Mouse (Mus musculus): ENCODE measurements around the gene Ptf1a. TPM values are rescaled to one million over a fixed set of nuclear protein-coding genes. Genes with fewer than 3 reads are reported as not detected.

Ptf1a gene
- total RNA-seq, 4 experiments from 2014 or later, result not detected

GRCm38 (mm10) chr2:19452531-19453055, 7.1 kb downstream of the Ptf1a start:
- no peak for DNase-seq (ENCODE audit: low spot score in 2 of 2)

GRCm38 (mm10) chr2:19455228-19455627, 9.8 kb downstream of the Ptf1a start:
- DNase-seq (ENCODE audit: low spot score in 2 of 2), result no peak

- no peak for DNase-seq (ENCODE audit: low spot score in 2 of 2)
Measured at GRCm38 (mm10) chr2:19455857-19456482, 10.5 kb downstream of the Ptf1a start.

DNA sequence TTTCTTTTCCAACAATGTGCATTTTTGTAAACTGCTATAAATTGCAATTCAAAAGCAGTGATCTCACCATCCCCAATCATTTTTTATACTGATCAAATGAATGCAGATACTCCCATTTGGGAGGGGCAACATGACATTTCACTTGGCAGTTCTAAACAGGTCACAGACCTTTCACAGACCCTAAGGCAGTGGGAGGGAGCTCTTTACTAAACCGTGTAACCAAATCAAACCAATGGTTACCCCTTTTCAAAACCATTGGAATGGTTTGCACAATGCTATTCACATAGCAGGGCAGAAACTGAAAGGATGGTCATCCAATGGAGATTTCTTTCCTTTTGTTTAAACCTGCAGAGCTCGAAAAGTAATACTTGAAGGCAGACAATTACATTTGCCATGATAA, 13.3 kb downstream of the Ptf1a start:
- no peak for DNase-seq (ENCODE audit: low spot score in 2 of 2)

DNA sequence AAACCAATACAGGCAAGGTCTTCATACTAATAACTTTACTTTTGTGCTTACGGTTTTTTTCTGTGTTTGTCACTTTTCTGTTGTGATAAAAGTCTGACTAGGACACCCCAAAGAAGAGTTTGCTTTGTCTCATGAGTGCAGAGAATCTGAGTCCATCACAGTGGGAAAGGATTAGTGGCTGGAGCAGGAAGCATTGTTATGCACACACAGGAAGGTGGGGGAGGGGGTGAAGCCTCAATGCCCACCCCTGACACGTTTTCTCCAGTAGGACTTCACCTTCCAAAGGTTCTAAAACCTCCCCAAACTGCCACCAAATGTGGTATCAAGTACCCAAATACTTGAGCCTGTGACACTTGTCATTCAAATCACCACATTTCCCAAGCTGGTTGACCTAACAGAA, 16.5 kb downstream of the Ptf1a start:
- no peak for DNase-seq (ENCODE audit: low spot score in 2 of 2)

GRCm38 (mm10) chr2:19490262-19490661, 44.8 kb downstream of the Ptf1a start:
- no peak for DNase-seq (ENCODE audit: low spot score in 2 of 2)

Other genes starting within 250 kb of the Ptf1a start
- gene Armc3, start 246.4 kb upstream of the Ptf1a start, total RNA-seq (2022), result not detected
- 10 to 100 TPM; 16.8 to 18.0 (median 17.5) TPM for gene Msrb2, start 74.2 kb upstream of the Ptf1a start, total RNA-seq (2022)
- gene 4921504E06Rik, start 108.3 kb downstream of the Ptf1a start, total RNA-seq (2022), result not detected
- 10 to 100 TPM; 10.9 to 33.9 (median 14.9) TPM for gene Otud1, start 212.1 kb downstream of the Ptf1a start, total RNA-seq (2022)

All from gastrocnemius, adult 8-10 months (tissue).